Mouse (Mus musculus): ENCODE results near the gene Kif6. TPM values are rescaled to one million over a fixed set of nuclear protein-coding genes. Genes with fewer than 3 reads are reported as not detected.

Gene Kif6
- polyA plus RNA-seq (2015; fragmentation: Nextera tagmentation; extraction: Ambion mirVana) = 1.9 and 2.3 TPM in 2 replicates

DNA sequence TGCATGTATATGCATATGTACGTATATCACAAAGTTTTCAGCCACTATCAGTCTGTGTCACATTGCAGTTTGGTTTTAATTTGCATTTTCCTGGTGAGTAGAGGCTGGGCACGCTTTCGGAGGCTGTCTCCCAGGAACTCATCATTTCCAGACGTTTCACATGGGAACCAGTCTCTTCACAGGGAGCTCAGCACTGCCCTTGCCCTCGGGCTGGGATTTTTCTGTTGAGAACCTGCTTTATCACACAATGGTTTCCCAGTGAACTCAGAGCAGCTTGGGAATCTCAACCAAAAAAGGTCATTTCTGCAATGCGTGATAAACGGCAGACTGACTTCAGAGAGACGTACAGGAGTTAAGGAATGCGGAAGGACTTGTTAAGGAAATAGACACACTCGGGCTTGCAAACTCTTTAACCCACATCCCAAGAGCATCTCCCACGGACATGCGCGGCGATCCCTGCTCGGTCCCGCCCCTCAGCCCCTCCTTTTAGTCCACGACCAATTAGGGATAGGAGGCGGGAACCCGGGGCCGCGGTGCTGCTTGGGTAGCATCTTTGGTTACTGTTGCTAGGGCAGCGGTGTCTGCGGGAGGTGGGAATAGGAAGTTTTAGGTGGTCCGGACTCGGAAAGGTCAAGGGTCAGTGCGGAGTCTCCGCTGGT lies at the start of gene Kif6:
Gene Kif6 (plus strand): TSS at position 560 of the 659 bp plus-strand sequence.
- peak; percentile 98 for ATAC-seq (ENCODE audit: low FRiP score, low read depth)
- Histone ChIP-seq H3K4me1 (replicated peaks) (peaks cover 5% of the 10 kb centered on the region), H3K27me3 (no peaks in the 10 kb centered on the region), H3K9ac (peak within 1 kb of the TSS; percentile 50), H3K4me2 (peak within 1 kb of the TSS; percentile 94), H3K4me3 (peak within 1 kb of the TSS; percentile 69), H3K9me3 (no peaks in the 10 kb centered on the region), H3K36me3 (no peaks in the 10 kb centered on the region), H3K27ac (replicated peaks) (peak within 1 kb of the TSS; percentile 17; the same call in 1 of the 2 replicates)
- 1% methylated on average over 27 of the region's 27 CpGs for WGBS

DNA sequence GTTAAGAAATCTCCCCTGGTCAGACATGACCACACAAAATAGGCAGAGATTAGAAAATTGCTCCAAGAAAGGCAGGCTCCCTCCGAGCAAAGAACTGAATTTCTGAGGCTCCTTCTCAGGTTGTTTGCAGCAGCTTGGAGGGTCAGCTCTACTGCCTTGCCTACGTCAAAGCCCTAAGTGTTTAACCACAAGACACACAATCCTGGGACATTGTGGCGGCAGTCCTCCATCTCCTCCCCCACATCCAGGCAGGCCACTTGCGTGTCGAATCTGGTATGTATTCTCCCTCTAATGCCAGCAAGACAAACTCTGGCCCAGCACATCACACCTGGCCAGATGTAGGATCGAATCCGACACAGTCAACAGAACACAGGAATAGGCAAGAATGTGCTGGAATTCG lies 46.2 kb upstream of the Kif6 start:
- 83% methylated on average over 8 of the region's 8 CpGs for WGBS

DNA sequence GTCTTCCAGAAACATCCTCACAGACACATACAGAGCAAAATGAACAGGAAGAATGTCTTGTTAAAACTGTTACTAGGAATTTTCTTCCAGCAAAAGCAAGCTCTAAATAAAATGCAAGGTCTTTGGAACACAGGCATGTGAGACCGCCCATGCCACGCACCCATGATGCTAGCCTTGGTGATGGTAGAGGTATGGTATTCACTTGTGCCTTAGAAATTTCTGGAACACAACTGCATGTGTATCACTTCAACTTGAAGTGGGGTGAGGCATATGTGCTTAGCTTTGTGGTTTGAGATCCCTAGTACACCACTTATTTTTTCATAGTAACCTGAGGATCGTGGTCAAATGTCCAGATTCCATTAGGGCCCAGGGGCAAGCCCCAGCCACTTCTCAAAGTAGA lies 37.6 kb upstream of the Kif6 start:
- 97% methylated on average over 3 of the region's 3 CpGs for WGBS
- Histone ChIP-seq H3K4me3 (no peak overlapping the region), H3K36me3 (no peaks in the 10 kb centered on the region), H3K9ac (no peak overlapping the region), H3K9me3 (no peaks in the 10 kb centered on the region), H3K4me1 (replicated peaks) (no peaks in the 10 kb centered on the region), H3K27me3 (no peaks in the 10 kb centered on the region), H3K27ac (replicated peaks) (no peak overlapping the region), H3K4me2 (no peak overlapping the region)
- no peak for ATAC-seq (ENCODE audit: low FRiP score, low read depth)

More for the DNA sequence above, 46.2 kb upstream of the Kif6 start:
- peaks cover 3% of the 10 kb centered on the region; the same call in 1 of the 2 replicates for H3K27me3 ChIP-seq
- ATAC-seq (ENCODE audit: low FRiP score, low read depth) = no peak
- H3K4me3 ChIP-seq = no peak overlapping the region
- no peaks in the 10 kb centered on the region for H3K36me3 ChIP-seq
- H3K4me1 ChIP-seq (replicated peaks) = peaks cover 10% of the 10 kb centered on the region
- no peak overlapping the region for H3K27ac ChIP-seq (replicated peaks)
- no peaks in the 10 kb centered on the region for H3K9me3 ChIP-seq
- no peak overlapping the region for H3K9ac ChIP-seq
- H3K4me2 ChIP-seq = no peak overlapping the region

DNA sequence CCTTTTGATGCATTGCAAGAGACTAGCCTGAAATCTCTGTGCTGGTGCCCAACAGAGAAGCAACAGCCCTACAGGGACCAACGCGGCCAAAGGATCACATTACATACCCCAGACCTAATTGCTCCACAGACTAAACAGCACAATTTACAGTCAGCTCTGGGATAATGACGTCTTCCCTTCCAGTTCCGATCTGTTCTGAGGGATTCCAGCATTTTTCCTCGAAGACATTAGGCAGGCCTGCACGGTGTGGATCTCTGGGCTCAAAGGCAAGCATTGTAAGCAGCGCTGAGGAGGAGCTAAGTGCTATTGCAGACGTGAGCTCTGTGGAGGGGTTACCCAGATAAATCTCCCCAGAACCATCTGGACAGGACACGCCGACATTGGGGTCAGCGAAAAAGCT lies 32.5 kb upstream of the Kif6 start:
- H3K27ac ChIP-seq (replicated peaks) = no peak overlapping the region
- H3K27me3 ChIP-seq = no peaks in the 10 kb centered on the region
- H3K9me3 ChIP-seq = no peaks in the 10 kb centered on the region
- no peak for ATAC-seq (ENCODE audit: low FRiP score, low read depth)
- H3K36me3 ChIP-seq = no peaks in the 10 kb centered on the region
- no peaks in the 10 kb centered on the region for H3K4me1 ChIP-seq (replicated peaks)
- WGBS = 69% methylated on average over 11 of the region's 11 CpGs
- no peak overlapping the region for H3K4me3 ChIP-seq
- H3K9ac ChIP-seq = no peak overlapping the region
- no peak overlapping the region for H3K4me2 ChIP-seq

DNA sequence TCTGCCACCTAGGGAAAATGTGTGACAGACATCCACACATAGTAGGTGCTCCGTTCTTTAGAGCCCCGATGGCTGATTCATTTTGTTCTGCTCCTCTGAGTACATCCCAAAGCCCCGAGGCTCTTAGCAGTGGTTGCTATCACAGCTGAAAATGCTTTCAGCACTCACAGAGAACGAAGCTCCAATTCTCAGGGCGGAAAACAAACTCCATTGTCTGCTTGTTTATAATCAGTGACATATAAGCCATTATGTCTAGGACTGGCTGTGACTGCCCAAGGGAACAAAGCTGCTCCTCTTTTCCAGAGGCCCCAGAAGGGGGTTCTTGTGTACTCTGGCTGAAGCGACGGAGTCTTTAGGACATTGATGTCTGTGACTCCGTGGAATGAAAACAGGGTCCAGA lies 24.9 kb upstream of the Kif6 start:
- Histone ChIP-seq H3K9me3 (no peaks in the 10 kb centered on the region), H3K36me3 (no peaks in the 10 kb centered on the region), H3K27ac (replicated peaks) (no peak overlapping the region), H3K4me2 (no peak overlapping the region), H3K9ac (no peak overlapping the region), H3K4me1 (replicated peaks) (0 out of 2 replicates have a peak, but pooled peaks cover 5% of the 10 kb centered on the region), H3K27me3 (no peaks in the 10 kb centered on the region), H3K4me3 (no peak overlapping the region)
- WGBS = 14% methylated on average over 8 of the region's 8 CpGs
- ATAC-seq (ENCODE audit: low FRiP score, low read depth) = no peak

DNA sequence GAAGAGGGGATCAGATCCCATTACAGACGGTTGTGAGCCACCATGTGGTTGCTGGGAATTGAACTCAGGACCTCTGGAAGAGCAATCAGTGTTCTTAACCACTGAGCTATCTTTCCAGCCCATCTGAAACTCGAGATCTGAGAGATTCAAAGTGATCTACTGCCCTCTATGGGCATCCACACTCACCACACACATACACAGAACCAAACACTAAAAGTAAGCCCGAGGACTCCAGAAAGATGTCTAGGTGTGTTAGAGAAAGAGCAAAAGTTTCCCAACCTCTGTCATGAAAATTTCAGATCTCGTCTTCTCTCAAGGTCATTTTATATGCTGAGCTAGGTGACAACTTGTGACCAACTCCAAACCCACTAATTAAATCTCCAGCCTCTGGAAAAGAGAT lies 9.5 kb upstream of the Kif6 start:
- Histone ChIP-seq H3K4me1 (replicated peaks) (peaks cover 7% of the 10 kb centered on the region; the same call in 1 of the 2 replicates), H3K9ac (no peak overlapping the region), H3K27ac (replicated peaks) (no peak overlapping the region), H3K4me3 (no peak overlapping the region), H3K27me3 (no peaks in the 10 kb centered on the region), H3K4me2 (no peak overlapping the region), H3K9me3 (no peaks in the 10 kb centered on the region), H3K36me3 (no peaks in the 10 kb centered on the region)
- WGBS = 84% methylated on average over 4 of the region's 4 CpGs
- no peak for ATAC-seq (ENCODE audit: low FRiP score, low read depth)

DNA sequence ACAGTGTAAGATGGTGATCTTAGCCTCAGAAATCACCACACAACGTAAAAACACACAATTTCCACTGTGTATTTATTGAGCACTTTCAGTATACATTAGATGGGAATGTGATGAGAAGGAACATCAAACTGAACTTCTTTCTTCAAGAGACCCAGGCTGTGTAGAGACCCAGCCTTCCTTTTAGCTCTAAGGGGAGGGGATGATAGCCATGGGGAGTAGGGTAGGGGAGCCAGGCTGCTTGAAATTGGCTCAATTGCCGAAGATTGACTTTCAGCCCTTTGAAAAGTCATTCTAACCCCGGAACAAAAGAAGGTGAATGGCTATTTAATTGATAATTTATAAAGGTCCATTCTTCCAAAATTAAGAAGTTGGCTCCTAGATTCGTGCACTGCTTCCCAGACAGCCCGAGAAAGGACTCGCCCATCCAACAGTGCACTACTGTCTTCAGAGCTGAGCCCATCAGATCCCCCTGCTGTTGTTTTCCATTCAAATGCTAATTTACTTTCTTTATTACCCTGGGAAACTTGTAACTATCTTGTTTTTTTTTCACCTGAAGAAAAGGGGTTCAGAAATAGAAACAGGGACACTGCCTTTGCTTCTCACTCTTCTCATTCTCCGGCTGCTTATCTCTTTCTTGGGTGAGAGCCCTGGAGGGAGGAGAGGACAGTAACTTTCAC lies 7.4 kb upstream of the Kif6 start:
- H3K4me3 ChIP-seq = no peak overlapping the region
- H3K36me3 ChIP-seq = no peaks in the 10 kb centered on the region
- WGBS = 18% methylated on average over 7 of the region's 7 CpGs
- H3K4me1 ChIP-seq (replicated peaks) = peaks cover 7% of the 10 kb centered on the region; the same call in 1 of the 2 replicates
- no peaks in the 10 kb centered on the region for H3K27me3 ChIP-seq
- H3K9ac ChIP-seq = no peak overlapping the region
- no peak overlapping the region for H3K27ac ChIP-seq (replicated peaks)
- 0 out of 2 replicates have a peak, but pooled peaks have one; percentile 34 for ATAC-seq (ENCODE audit: low FRiP score, low read depth)
- no peak overlapping the region for H3K4me2 ChIP-seq
- no peaks in the 10 kb centered on the region for H3K9me3 ChIP-seq

DNA sequence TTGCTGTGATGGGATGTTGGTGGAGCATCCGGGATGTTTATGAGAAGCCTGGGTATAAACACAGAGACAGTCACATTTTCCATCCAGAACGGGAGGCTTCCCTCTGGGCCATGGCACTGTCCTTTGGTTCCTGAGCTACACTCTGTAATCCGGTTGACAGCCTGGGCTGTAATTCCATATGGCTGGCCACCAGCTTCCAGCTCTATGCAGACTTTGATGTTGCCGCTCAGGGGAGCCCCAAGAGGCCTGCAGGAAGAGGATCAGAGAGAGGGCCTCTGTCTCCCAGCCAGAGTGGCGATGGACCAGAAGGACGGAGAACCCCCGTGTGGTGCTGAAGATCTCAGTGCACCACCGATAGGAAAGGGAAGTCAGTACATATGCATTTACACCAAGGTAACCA lies 4.6 kb upstream of the Kif6 start:
- no peak for ATAC-seq (ENCODE audit: low FRiP score, low read depth)
- H3K27me3 ChIP-seq = no peaks in the 10 kb centered on the region
- H3K36me3 ChIP-seq = no peaks in the 10 kb centered on the region
- no peak overlapping the region for H3K9ac ChIP-seq
- no peak overlapping the region for H3K4me2 ChIP-seq
- 59% methylated on average over 8 of the region's 8 CpGs for WGBS
- no peaks in the 10 kb centered on the region for H3K9me3 ChIP-seq
- no peak overlapping the region for H3K4me3 ChIP-seq
- H3K27ac ChIP-seq (replicated peaks) = no peak overlapping the region
- peaks cover 7% of the 10 kb centered on the region; the same call in 1 of the 2 replicates for H3K4me1 ChIP-seq (replicated peaks)

DNA sequence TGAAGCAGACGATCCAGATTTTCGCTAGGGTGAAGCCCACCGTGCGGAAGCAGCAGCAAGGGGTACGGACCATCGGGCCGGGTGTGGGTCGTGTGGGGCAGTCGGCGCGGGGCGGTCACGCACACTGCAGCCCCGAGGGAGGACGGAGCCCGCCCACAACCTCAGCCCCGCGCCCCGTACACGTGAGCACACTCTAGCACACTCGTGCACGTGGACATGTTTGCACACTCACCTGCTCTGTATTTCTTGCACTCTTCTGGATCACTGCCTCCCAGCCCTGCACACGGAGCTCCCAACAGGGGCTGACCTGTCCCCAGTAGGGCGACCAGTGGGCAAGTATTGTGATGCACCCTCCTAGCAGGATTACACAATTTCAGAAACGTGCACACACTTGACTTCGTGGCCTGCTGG lies 310 bp downstream of the Kif6 start:
- ATAC-seq (ENCODE audit: low FRiP score, low read depth) = peak; percentile 83

DNA sequence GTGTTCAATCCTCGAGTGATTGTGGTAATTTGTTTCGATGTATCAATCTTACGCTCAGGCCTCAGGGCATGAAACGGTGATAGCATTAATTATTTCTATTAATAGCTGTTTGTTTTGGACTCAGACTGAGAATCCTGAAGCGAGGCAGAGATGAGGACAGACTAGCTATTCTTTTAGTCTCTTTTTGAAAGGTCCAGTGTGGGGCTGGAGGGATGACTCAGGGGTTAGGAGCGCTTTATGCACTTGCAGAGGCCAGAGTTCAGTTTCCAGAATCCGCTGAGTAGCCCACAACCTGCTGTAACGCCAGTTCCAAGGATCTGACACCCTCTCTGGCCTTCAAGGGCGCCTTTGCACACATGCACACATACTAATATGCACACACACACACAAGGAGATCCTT lies 9.6 kb downstream of the Kif6 start:
- 56% methylated on average over 9 of the region's 9 CpGs for WGBS

More for the DNA sequence above, 310 bp downstream of the Kif6 start:
- Histone ChIP-seq H3K4me2 (peak overlapping the region; percentile 94), H3K27ac (replicated peaks) (no peak overlapping the region), H3K27me3 (no peaks in the 10 kb centered on the region), H3K9ac (peak overlapping the region; percentile 50), H3K4me3 (peak overlapping the region; percentile 69), H3K4me1 (replicated peaks) (peaks cover 5% of the 10 kb centered on the region), H3K9me3 (no peaks in the 10 kb centered on the region), H3K36me3 (no peaks in the 10 kb centered on the region)
- WGBS = under 1% methylated on average over 26 of the region's 26 CpGs

DNA sequence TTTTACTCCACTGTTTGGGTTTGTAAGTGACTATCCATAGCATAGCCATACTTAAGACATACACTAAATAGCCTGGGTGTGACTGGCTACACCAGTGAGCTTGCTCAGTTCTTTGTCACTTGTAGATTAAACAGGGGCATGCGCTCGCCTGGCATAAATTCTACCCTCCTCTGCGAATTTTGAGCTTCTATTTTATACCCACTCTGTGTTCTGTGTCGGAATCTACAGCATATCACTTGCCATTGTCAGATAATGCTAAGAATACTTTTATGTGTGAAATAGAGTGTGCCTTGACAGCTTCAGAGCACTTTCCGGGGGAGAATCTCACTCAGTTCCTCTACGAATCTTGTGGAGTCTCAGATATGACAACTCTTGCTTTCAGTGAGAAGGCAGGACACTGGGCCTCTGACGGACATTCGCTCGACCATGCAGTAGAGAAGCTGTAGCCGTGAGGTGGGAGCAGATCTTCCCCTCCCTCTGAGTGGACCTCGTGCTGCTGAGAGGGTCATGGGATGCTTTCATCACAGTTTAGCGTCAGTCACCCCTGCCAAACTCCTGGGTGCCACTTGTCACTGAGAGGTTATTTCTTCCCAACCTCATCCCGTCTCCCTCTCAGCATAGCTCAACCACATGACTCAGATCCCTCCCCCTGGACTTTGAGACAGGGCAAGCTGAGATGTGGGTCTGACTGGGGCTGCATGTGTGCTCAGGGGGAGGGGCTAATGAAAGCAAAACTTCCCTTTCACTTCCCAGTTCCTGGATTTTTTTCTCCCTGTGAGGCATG lies 12.3 kb downstream of the Kif6 start:
- no peak overlapping the region for H3K9ac ChIP-seq
- no peaks in the 10 kb centered on the region for H3K9me3 ChIP-seq
- H3K27me3 ChIP-seq = no peaks in the 10 kb centered on the region
- no peaks in the 10 kb centered on the region for H3K36me3 ChIP-seq
- WGBS = 81% methylated on average over 13 of the region's 13 CpGs
- ATAC-seq (ENCODE audit: low FRiP score, low read depth) = no peak
- H3K4me1 ChIP-seq (replicated peaks) = peaks cover 2% of the 10 kb centered on the region; the same call in 1 of the 2 replicates
- no peak overlapping the region for H3K27ac ChIP-seq (replicated peaks)
- no peak overlapping the region for H3K4me2 ChIP-seq
- H3K4me3 ChIP-seq = no peak overlapping the region

More for the DNA sequence above, 9.6 kb downstream of the Kif6 start:
- Histone ChIP-seq H3K9ac (no peak overlapping the region), H3K4me3 (no peak overlapping the region), H3K36me3 (no peaks in the 10 kb centered on the region), H3K27me3 (no peaks in the 10 kb centered on the region), H3K4me1 (replicated peaks) (peaks cover 2% of the 10 kb centered on the region; the same call in 1 of the 2 replicates), H3K27ac (replicated peaks) (no peak overlapping the region), H3K9me3 (no peaks in the 10 kb centered on the region), H3K4me2 (no peak overlapping the region)
- no peak for ATAC-seq (ENCODE audit: low FRiP score, low read depth)

DNA sequence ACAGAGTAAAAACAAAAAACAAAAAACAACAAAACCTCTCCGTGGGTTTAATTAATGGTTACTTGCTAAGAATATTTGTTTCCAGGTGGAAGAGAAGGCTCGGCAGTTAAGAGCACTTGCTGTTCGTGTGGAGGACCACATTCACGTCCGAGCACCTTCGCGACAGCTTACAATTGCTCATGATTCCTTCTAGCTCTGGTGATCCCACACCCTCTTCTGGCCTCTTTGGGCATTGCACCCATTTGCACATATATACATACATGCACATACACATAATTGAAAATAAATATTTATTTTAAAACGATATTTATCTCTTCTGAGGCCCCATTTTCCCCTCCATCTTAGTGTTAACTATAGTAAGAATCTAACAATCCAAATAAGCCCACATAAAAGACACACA lies 13.9 kb downstream of the Kif6 start:
- no peaks in the 10 kb centered on the region for H3K36me3 ChIP-seq
- H3K9ac ChIP-seq = no peak overlapping the region
- WGBS = 90% methylated on average over 8 of the region's 8 CpGs
- no peaks in the 10 kb centered on the region for H3K27me3 ChIP-seq
- ATAC-seq (ENCODE audit: low FRiP score, low read depth) = no peak
- no peak overlapping the region for H3K4me2 ChIP-seq
- H3K9me3 ChIP-seq = no peaks in the 10 kb centered on the region
- peaks cover 2% of the 10 kb centered on the region; the same call in 1 of the 2 replicates for H3K4me1 ChIP-seq (replicated peaks)
- no peak overlapping the region for H3K4me3 ChIP-seq
- H3K27ac ChIP-seq (replicated peaks) = no peak overlapping the region
